Mouse (Mus musculus): ENCODE measurements at regions not wholly inside any gene's neighbourhood (a gene's known extent, or its start where the extent isn't known, plus 50 kb on each side); places are given as distances from the start of the nearest gene placed in this dataset.

GRCm38 (mm10) chr7:51268743-51269142 lies 242.1 kb upstream of the Ano5 start:
- TF ChIP-seq POLR2A (IDR thresholded peaks at IDR 0.05; ENCODE audit: extremely low read depth, insufficient read depth, low read length) (no peak), CTCF (IDR thresholded peaks at IDR 0.05; ENCODE audit: extremely low read depth, insufficient read depth, low read length) (no peak)
- H3K4me1 ChIP-seq (ENCODE audit: control insufficient read depth, insufficient read depth, low read length), result no peaks in the 10 kb centered on the region; the same call in 1 of the 2 replicates
- no peak overlapping the region for H3K4me3 ChIP-seq (ENCODE audit: insufficient read depth, low read length)
- H3K27ac ChIP-seq (ENCODE audit: insufficient read depth, low read length), result no peak overlapping the region

- Histone ChIP-seq H3K27ac (ENCODE audit: insufficient read depth, low read length) (no peak overlapping the region), H3K4me1 (ENCODE audit: control insufficient read depth, insufficient read depth, low read length) (no peaks in the 10 kb centered on the region; the same call in 1 of the 2 replicates), H3K4me3 (ENCODE audit: insufficient read depth, low read length) (no peak overlapping the region)
- TF ChIP-seq POLR2A (IDR thresholded peaks at IDR 0.05; ENCODE audit: extremely low read depth, insufficient read depth, low read length), result no peak
- TF ChIP-seq CTCF (IDR thresholded peaks at IDR 0.05; ENCODE audit: extremely low read depth, insufficient read depth, low read length), result peak; percentile 54
Observed at GRCm38 (mm10) chr7:51270531-51271090, 240.2 kb upstream of the Ano5 start.

- no peak for TF ChIP-seq CTCF (IDR thresholded peaks at IDR 0.05; ENCODE audit: extremely low read depth, insufficient read depth, low read length)
- no peak for TF ChIP-seq POLR2A (IDR thresholded peaks at IDR 0.05; ENCODE audit: extremely low read depth, insufficient read depth, low read length)
- no peak overlapping the region for H3K4me3 ChIP-seq (ENCODE audit: insufficient read depth, low read length)
- H3K4me1 ChIP-seq (ENCODE audit: control insufficient read depth, insufficient read depth, low read length), result no peaks in the 10 kb centered on the region
Observed at GRCm38 (mm10) chr7:51281470-51281869, 229.4 kb upstream of the Ano5 start.

DNA sequence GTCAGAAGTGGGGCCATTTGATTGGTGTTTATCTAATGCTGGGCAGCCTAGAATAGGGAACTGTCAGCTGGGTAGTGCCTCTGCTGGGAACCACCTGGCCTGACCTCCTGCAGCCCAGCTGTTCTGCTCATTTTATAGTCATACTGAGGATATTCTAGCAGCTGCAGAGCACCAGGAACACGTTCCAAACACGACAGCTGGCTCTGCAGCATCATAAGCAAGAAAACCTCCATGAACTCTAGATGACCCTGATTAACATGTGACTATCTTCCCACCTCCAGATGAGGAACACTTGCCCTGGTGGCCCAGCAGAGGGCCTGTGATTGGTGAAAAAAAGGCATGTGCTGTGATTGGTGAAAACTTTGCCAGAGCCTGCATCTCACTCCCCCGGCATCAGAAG lies 210.6 kb upstream of the Ano5 start:
- TF ChIP-seq POLR2A (IDR thresholded peaks at IDR 0.05; ENCODE audit: extremely low read depth, insufficient read depth, low read length) (no peak), CTCF (IDR thresholded peaks at IDR 0.05; ENCODE audit: extremely low read depth, insufficient read depth, low read length) (no peak)
- no peak overlapping the region for H3K27ac ChIP-seq (ENCODE audit: insufficient read depth, low read length)
- H3K4me3 ChIP-seq (ENCODE audit: insufficient read depth, low read length), result no peak overlapping the region
- no peaks in the 10 kb centered on the region for H3K4me1 ChIP-seq (ENCODE audit: control insufficient read depth, insufficient read depth, low read length)

More at GRCm38 (mm10) chr7:51281470-51281869, 229.4 kb upstream of the Ano5 start:
- H3K27ac ChIP-seq (ENCODE audit: insufficient read depth, low read length), result no peak overlapping the region

- Histone ChIP-seq H3K4me1 (ENCODE audit: control insufficient read depth, insufficient read depth, low read length) (no peaks in the 10 kb centered on the region), H3K27ac (ENCODE audit: insufficient read depth, low read length) (no peak overlapping the region), H3K4me3 (ENCODE audit: insufficient read depth, low read length) (no peak overlapping the region)
- no peak for TF ChIP-seq POLR2A (IDR thresholded peaks at IDR 0.05; ENCODE audit: extremely low read depth, insufficient read depth, low read length)
- TF ChIP-seq CTCF (IDR thresholded peaks at IDR 0.05; ENCODE audit: extremely low read depth, insufficient read depth, low read length), result no peak
Observed at GRCm38 (mm10) chr7:51307757-51308156, 203.1 kb upstream of the Ano5 start.

DNA sequence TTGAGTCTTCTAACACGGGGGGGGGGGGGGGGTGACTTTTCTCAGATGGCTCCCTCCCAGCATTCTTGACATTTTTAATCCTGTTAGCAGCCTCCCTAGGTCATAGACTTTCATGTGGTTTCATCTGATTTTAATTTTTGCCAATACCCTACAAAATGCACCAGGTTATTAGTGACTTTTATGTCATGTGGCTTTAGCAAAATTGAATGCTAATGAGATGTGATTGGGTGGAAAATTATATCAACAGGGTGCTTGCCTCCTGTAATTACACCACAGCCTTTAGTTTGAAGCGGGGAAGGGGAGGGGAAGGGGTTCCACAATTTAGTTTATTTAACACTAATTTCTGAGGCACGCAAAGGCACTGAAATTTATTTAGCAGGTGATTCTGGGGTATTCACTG lies 200.6 kb upstream of the Ano5 start:
- Histone ChIP-seq H3K4me3 (ENCODE audit: insufficient read depth, low read length) (no peak overlapping the region), H3K27ac (ENCODE audit: insufficient read depth, low read length) (no peak overlapping the region), H3K4me1 (ENCODE audit: control insufficient read depth, insufficient read depth, low read length) (no peaks in the 10 kb centered on the region)
- TF ChIP-seq POLR2A (IDR thresholded peaks at IDR 0.05; ENCODE audit: extremely low read depth, insufficient read depth, low read length), result no peak
- TF ChIP-seq CTCF (IDR thresholded peaks at IDR 0.05; ENCODE audit: extremely low read depth, insufficient read depth, low read length), result no peak

- Histone ChIP-seq H3K4me1 (ENCODE audit: control insufficient read depth, insufficient read depth, low read length) (no peaks in the 10 kb centered on the region), H3K27ac (ENCODE audit: insufficient read depth, low read length) (no peak overlapping the region), H3K4me3 (ENCODE audit: insufficient read depth, low read length) (no peak overlapping the region)
- no peak for TF ChIP-seq CTCF (IDR thresholded peaks at IDR 0.05; ENCODE audit: extremely low read depth, insufficient read depth, low read length)
- no peak for TF ChIP-seq POLR2A (IDR thresholded peaks at IDR 0.05; ENCODE audit: extremely low read depth, insufficient read depth, low read length)
Observed at GRCm38 (mm10) chr7:51339841-51340540, 170.8 kb upstream of the Ano5 start.

DNA sequence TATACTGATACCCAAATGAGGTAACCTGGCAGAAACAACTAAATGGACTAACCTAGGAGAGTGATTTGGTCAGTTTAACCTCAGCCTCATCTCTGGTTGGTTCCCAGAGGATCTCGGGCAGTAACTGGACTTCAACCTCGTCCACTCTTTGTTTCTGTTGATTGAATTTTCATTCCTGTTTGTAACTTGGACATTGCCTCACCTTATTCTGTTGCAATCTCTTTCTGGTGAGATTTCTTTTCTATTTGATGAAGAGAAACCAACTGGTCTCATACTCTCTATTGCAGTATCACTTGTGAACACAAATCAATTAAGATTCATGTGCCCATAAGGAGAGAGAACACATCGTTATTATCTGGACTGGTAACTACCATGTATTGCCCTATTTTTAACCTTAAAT lies 163.3 kb upstream of the Ano5 start:
- TF ChIP-seq POLR2A (IDR thresholded peaks at IDR 0.05; ENCODE audit: extremely low read depth, insufficient read depth, low read length) (no peak), CTCF (IDR thresholded peaks at IDR 0.05; ENCODE audit: extremely low read depth, insufficient read depth, low read length) (no peak)
- Histone ChIP-seq H3K27ac (ENCODE audit: insufficient read depth, low read length) (no peak overlapping the region), H3K4me1 (ENCODE audit: control insufficient read depth, insufficient read depth, low read length) (no peaks in the 10 kb centered on the region), H3K4me3 (ENCODE audit: insufficient read depth, low read length) (no peak overlapping the region)

- no peak for TF ChIP-seq CTCF (IDR thresholded peaks at IDR 0.05; ENCODE audit: extremely low read depth, insufficient read depth, low read length)
- no peak for TF ChIP-seq POLR2A (IDR thresholded peaks at IDR 0.05; ENCODE audit: extremely low read depth, insufficient read depth, low read length)
- no peak overlapping the region for H3K27ac ChIP-seq (ENCODE audit: insufficient read depth, low read length)
- H3K4me1 ChIP-seq (ENCODE audit: control insufficient read depth, insufficient read depth, low read length), result peaks cover 4% of the 10 kb centered on the region; the same call in 1 of the 2 replicates
Observed at GRCm38 (mm10) chr7:51360134-51360533, 150.7 kb upstream of the Ano5 start.

DNA sequence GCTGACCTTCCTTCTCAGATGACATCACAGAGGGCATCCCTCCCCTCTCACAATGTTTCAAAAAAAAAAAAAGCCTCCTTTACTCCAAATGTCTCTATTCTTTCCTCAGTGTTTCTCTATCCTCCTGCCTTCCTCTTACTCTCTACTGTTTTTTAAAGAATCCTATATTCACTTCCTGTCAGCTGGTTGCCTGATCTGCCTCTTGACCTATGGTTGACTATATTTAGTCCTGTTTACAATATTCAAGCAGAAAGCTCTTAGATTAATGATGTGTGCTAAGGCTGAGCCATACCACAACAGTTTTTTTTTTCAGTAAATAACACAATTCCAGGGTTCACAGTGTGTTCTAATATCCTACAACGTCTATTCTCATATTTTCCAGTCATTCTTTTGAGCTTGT lies 133.2 kb upstream of the Ano5 start:
- no peak for TF ChIP-seq CTCF (IDR thresholded peaks at IDR 0.05; ENCODE audit: extremely low read depth, insufficient read depth, low read length)
- TF ChIP-seq POLR2A (IDR thresholded peaks at IDR 0.05; ENCODE audit: extremely low read depth, insufficient read depth, low read length), result no peak
- Histone ChIP-seq H3K4me1 (ENCODE audit: control insufficient read depth, insufficient read depth, low read length) (no peaks in the 10 kb centered on the region), H3K4me3 (ENCODE audit: insufficient read depth, low read length) (no peak overlapping the region), H3K27ac (ENCODE audit: insufficient read depth, low read length) (no peak overlapping the region)

More at GRCm38 (mm10) chr7:51360134-51360533, 150.7 kb upstream of the Ano5 start:
- no peak overlapping the region for H3K4me3 ChIP-seq (ENCODE audit: insufficient read depth, low read length)

All from cortical plate, adult 2 months (tissue).